Mouse (Mus musculus) embryonic fibroblast, embryonic 13.5 days (primary cell): Measurements from ENCODE around the gene Hcfc2. TPM values are rescaled to one million over a fixed set of nuclear protein-coding genes. Genes with fewer than 3 reads are reported as not detected.

Experiments
- H3K27ac ChIP-seq: 2 replicates; pipeline ENCODE4 v1.5.1; 2012; ENCODE audit warnings: low read length, control low read depth, inconsistent platforms; ENCODE audit not compliant: insufficient read depth
- H3K4me1 ChIP-seq: 2 replicates; pipeline ENCODE4 v1.6.1; 2011; ENCODE audit warnings: low read length; ENCODE audit not compliant: control insufficient read depth, insufficient read depth
- H3K4me3 ChIP-seq: 2 replicates; pipeline ENCODE4 v1.5.1; 2011; ENCODE audit warnings: mild to moderate bottlenecking, control low read depth, low read length; ENCODE audit not compliant: insufficient read depth
- CTCF ChIP-seq: IDR thresholded peaks from 2 replicates; pipeline ENCODE4 v1.5.1; 2011; ENCODE audit warnings: mild to moderate bottlenecking, control low read depth, low read length, moderate library complexity, borderline replicate concordance; ENCODE audit not compliant: insufficient read depth
- POLR2A ChIP-seq: IDR thresholded peaks from 2 replicates; pipeline ENCODE4 v1.6.1; 2011; ENCODE audit warnings: low read depth, mild to moderate bottlenecking, control low read depth, low read length, moderate library complexity
- polyA plus RNA-seq: library from polyadenylated mRNA; stranded (reverse); fragments of >200 nt; gene quantifications from 2 replicates; pipeline ENCODE4 v1.2.4, GENCODE M21; 2011; ENCODE audit warnings: low read depth; ENCODE audit not compliant: missing spikeins, insufficient read length

Hcfc2 gene
- polyA plus RNA-seq, 1 experiment, result 49.3 TPM

DNA sequence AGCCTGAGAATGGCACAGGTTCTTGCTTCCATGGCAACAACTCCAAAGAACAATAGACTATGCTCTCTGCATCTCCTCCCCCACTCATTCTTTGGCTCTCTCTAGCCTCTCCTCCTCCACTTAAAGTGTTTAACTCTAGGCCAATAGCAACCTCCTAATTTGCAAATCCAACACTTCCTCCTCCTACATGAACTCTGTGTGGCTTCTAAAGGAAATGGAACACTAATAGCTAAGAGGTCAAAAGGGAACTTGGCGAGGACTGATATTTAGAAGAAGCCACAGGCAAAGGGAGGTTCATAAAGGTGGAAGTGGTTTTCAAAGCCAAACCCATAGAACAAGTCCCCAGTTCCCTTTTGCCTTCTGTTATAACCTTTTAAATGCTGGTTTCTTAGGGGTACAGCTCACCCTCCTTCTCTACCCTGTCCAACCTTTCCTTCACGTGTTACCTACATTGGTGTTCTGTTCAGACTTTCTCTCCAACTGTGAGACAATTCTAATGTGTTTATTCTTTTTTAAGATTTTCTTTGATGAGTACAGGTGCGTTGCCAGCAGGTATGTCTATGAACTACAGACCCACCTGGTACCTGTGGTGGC, 1.4 kb downstream of the Hcfc2 start:
- Histone ChIP-seq H3K4me1 (peaks cover 4% of the 10 kb centered on the region; the same call in 1 of the 2 replicates), H3K27ac (no peak overlapping the region), H3K4me3 (no peak overlapping the region)
- TF ChIP-seq POLR2A, result no peak

DNA sequence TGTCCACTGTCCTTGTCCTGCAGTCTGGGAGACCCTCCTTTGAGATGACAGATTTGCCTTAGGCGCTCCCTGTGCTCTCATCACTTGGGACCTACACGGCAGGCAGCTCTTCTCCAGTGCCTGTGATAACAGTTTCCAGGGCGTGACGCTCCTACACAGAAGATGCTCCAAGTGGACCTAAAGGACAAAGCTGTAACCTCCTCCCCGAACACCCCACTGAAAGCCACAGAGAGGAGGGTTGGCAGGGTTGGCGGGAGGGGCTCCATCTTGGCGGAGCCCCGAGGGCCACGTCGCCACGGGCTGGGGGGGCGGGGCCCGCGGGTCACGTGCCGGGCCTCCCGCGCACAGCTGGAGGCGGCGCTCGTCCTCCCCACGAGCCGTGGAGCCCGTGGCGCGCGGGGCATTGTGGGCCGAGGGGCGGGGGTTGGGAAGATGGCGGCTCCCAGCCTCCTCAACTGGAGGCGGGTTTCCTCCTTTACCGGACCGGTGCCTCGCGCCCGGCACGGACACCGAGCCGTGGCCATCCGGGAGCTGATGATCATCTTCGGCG, 2.8 kb downstream of the Hcfc2 start:
- Histone ChIP-seq H3K4me3 (peak overlapping the region; percentile 87), H3K27ac (peak overlapping the region; percentile 36), H3K4me1 (peaks cover 4% of the 10 kb centered on the region; the same call in 1 of the 2 replicates)
- TF ChIP-seq POLR2A (peak; percentile 80), CTCF (no peak)

DNA sequence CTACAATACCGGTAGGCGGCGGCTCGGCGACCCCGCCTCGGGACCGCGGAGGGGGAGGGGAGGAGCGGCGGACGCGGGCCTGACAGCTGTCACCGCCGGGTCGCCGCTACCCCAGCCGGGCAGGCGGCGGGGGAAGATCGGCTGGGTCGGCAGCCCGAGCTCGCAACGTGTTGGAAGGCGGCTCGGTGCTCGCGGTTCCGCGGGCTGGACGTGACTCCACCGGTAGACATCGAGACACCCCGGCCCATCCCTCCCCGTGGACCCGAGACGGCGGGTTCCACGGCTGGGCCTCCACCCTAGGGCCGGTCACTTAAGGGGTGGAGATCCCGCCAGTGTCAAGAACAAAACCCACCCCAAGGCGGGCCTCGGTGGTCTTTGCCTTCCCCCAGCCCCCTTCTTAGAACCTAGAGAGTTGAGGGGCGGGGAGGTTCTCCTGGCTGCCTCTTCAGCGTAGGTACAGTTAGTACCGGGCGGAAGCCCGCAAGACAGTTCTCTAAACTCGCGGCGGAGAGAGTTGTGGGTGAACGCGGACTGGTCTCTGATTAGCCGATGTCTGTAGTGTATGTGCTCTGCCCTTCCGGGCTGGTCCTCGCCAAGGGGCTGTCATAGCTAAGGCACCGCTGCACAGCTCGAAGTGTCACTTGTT, 3.5 kb downstream of the Hcfc2 start:
- Histone ChIP-seq H3K4me3 (peak overlapping the region; percentile 87), H3K27ac (peak overlapping the region; percentile 36; the same call in 1 of the 2 replicates), H3K4me1 (peaks cover 4% of the 10 kb centered on the region; the same call in 1 of the 2 replicates)
- TF ChIP-seq CTCF (no peak), POLR2A (0 out of 2 replicates have a peak, but pooled peaks have one; percentile 12)

DNA sequence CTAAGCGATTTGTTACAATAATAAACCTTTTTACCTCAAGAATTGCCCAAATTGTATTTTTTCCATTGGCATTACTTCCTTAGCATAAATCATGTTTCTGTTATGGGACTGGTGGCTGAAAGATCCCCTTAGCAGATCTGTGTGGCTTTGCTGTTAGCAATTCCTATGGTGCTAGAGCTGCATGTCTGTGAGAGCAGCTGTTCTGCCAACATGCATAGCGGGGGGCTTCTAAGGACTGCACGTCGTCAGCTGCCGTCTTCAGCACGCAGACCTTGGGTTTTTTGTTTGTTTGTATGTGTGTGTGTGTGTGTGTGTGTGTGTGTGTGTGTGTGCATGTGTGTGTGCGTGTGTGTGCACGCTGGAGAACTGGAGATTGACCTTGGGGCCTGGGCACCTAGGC, 45.4 kb downstream of the Hcfc2 start:
- H3K27ac ChIP-seq, result no peak overlapping the region
- TF ChIP-seq POLR2A, result no peak
- H3K4me1 ChIP-seq, result no peaks in the 10 kb centered on the region; the same call in 1 of the 2 replicates
- no peak overlapping the region for H3K4me3 ChIP-seq

DNA sequence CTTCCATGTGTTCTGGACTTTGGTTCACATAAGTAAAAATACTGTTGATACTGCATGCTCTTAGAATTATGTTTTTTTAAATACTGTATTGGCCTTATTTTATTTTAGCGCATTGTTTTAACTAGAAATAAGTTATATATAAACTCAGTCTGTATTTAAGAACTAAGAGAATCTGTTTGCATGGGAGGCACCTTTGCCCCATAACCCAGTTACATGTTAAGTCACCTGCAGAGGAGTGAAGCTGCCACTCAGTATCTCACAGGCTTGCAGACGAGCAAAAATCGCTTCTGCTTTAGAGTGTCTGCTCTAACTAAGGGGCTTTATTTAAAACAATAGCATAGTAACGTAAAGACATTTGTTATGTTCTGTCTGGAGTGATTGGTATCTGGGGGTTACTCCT, 45.9 kb downstream of the Hcfc2 start:
- H3K4me3 ChIP-seq, result no peak overlapping the region
- no peaks in the 10 kb centered on the region; the same call in 1 of the 2 replicates for H3K4me1 ChIP-seq
- TF ChIP-seq POLR2A (no peak), CTCF (no peak)
- H3K27ac ChIP-seq, result no peak overlapping the region

DNA sequence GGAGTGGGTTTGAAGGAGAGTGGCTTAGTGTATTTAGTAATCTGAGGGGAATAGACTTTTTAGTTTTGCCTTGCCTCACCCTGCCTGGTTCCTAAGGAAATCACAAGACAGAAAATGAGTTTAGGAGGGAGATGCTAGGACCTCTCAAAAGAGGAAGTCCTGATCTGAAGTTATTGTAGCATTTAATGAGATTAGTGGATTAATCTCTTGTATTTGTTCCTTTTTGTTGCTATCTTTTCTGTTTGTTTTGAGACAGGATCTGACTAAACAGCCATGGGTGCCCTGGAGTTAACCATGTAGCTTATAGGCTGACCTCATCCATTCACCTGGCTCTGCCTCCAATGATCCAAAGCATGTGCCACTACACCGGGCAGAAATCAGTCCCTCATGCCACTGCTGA, 46.6 kb downstream of the Hcfc2 start:
- TF ChIP-seq CTCF (no peak), POLR2A (no peak)
- H3K4me1 ChIP-seq, result no peaks in the 10 kb centered on the region; the same call in 1 of the 2 replicates
- H3K27ac ChIP-seq, result no peak overlapping the region
- no peak overlapping the region for H3K4me3 ChIP-seq

DNA sequence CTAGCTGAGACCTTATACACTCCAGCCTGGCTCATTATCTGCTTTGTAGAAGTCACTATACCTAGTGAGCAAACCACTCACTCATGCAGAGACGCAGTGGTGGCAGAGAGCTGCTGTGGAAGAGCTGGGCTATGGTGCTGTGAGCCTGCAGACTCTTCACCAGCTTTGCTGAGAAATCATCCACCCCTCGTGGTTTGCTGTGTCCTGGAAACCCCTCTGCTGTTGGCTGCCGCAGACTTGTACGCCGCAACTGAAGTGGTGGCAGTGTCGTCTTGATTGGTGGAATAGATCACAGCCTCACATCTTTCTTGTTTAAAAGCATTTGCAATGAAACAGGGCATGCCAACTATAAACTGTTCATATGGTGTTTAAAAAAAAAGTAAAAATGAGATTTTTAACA, 48.3 kb downstream of the Hcfc2 start:
- Histone ChIP-seq H3K4me1 (no peaks in the 10 kb centered on the region; the same call in 1 of the 2 replicates), H3K27ac (no peak overlapping the region), H3K4me3 (no peak overlapping the region)
- TF ChIP-seq CTCF (no peak), POLR2A (no peak)

DNA sequence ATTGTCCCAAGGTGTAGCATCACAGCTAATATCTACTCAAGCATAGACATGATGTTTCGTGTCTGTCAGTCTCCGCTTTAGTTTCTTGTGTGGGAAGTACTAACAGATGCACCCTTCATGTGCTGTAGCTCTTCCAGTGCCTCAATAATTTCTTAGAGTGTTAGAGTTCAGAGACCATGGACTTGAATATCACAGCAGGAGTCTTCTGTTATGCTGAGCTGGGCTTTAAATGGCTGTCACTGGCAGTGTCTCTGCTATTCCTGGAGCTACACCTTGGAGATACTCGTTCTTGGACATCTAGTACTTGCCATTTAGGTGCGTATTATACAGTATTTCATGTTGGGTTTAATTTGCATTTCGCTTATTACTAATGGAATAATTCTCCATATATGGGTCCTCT, 49.3 kb downstream of the Hcfc2 start:
- no peak for TF ChIP-seq CTCF
- TF ChIP-seq POLR2A, result no peak
- Histone ChIP-seq H3K27ac (no peak overlapping the region), H3K4me3 (no peak overlapping the region)

DNA sequence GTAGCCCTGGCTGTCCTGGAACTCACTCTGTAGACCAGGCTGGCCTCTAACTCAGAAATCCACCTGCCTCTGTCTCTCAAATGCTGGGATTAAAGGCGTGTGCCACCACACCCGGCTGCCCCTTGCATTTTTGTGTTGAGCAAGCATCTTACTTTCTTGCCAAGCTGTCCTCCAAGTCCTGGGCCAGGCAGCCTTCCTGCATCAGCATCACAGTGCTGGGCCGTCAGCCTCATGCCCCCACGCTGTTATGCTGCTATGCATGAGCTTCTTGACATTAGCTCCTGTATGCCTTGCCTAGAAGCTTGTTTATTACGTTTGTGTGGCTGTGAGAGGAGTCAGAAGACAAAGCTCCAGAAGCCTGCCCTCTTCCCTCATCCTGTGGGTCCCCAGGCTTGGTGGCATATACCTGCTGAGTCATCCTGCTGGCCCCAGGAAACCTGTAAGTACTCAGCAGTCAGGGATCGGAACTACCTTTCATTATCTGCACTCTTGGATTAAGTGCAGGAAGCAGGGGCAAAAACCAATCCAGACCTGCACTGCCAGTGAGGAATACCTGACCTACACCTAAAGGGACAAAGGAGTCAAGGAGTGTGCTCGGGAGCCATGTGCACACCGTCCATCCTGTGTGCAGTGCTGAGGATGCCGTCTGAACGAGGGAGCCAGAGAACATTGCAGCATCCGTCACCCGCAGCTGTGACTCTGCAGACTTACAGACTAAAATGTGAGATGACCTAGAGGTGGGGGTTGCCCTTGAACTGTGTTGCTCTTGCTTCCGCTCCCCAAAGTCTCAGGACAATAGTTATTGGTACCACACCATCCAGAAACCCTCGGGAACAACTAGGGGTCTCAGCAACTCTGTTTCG, 51.3 kb downstream of the Hcfc2 start:
- no peaks in the 10 kb centered on the region; the same call in 1 of the 2 replicates for H3K4me1 ChIP-seq
- no peak for TF ChIP-seq POLR2A

More for the DNA sequence above, 49.3 kb downstream of the Hcfc2 start:
- no peaks in the 10 kb centered on the region; the same call in 1 of the 2 replicates for H3K4me1 ChIP-seq

DNA sequence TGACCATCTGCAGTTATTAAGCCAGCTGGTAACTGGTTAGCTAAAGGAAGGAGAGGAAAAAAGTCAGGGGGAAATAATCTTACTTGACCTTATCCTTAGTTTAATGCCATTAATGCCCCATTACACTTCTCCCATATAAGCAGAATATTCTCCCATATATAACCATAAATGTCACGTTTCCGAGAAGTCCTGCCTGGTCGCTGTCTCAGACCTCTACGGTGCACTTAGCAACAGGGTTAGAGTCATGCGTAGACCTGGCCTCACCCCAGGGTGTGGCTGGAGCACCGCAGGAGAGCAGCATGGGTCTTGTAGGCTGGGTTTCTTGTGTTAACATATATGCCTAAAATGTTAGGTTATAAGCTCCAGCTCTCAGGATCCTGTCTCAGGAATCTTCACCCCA, 54.8 kb downstream of the Hcfc2 start:
- Histone ChIP-seq H3K4me1 (no peaks in the 10 kb centered on the region), H3K27ac (no peak overlapping the region), H3K4me3 (no peak overlapping the region)
- TF ChIP-seq CTCF, result no peak
- no peak for TF ChIP-seq POLR2A

More for the DNA sequence above, 51.3 kb downstream of the Hcfc2 start:
- Histone ChIP-seq H3K4me3 (no peak overlapping the region), H3K27ac (no peak overlapping the region)
